Mouse (Mus musculus) ES-Bruce4 (cell line): ENCODE results near the gene Spaca4.

Source experiments
- CTCF ChIP-seq: IDR thresholded peaks from one replicate; pipeline ENCODE4 v1.8.1; 2011; ENCODE audit warnings: low read depth, low read length
- EP300 ChIP-seq: IDR thresholded peaks from 2 replicates; pipeline ENCODE4 v1.6.1; 2011; ENCODE audit warnings: low read depth, low read length; ENCODE audit not compliant: insufficient read depth
- POLR2A ChIP-seq: IDR thresholded peaks from one replicate; pipeline ENCODE4 v1.8.1; 2011; ENCODE audit warnings: low read length; ENCODE audit not compliant: insufficient read depth

- TF ChIP-seq CTCF (no peak), POLR2A (no peak), EP300 (no peak)
Observed at GRCm38 (mm10) chr7:45775237-45775636, 49.6 kb upstream of the Spaca4 start.
